Mouse (Mus musculus): ENCODE data around the gene Slc24a4. TPM values are rescaled to one million over a fixed set of nuclear protein-coding genes. Genes with fewer than 3 reads are reported as not detected.

The Slc24a4 gene
- polyA plus RNA-seq (2015; fragmentation: Nextera tagmentation; extraction: Ambion mirVana) = 0.26 and 0.37 TPM in 2 replicates

GRCm38 (mm10) chr12:102128081-102128790, at the start of gene Slc24a4:
Slc24a4 (plus strand) TSS chr12:102128733.

GRCm38 (mm10) chr12:102282763-102283482, 154.4 kb downstream of the Slc24a4 start, which contains the start of gene Rin3:
Rin3 (plus strand) TSS chr12:102283048.

Other genes starting within 250 kb of the Slc24a4 start
- gene Trip11, start 215.5 kb upstream of the Slc24a4 start, polyA plus RNA-seq (2015; fragmentation: Nextera tagmentation; extraction: Ambion mirVana) = 19.5 and 26.2 TPM in 2 replicates
- 10.2 and 11.6 TPM in 2 replicates for gene Atxn3, start 170.5 kb upstream of the Slc24a4 start, polyA plus RNA-seq (2015; fragmentation: Nextera tagmentation; extraction: Ambion mirVana)
- 13.6 and 16.3 TPM in 2 replicates for gene Cpsf2, start 152.7 kb upstream of the Slc24a4 start, polyA plus RNA-seq (2015; fragmentation: Nextera tagmentation; extraction: Ambion mirVana)
- gene Rin3, start 154.3 kb downstream of the Slc24a4 start, polyA plus RNA-seq (2015; fragmentation: Nextera tagmentation; extraction: Ambion mirVana) = 8.4 and 9.3 TPM in 2 replicates

Measured in urinary bladder, postnatal 0 days (tissue).